Mouse (Mus musculus): ENCODE results near the gene Mapk8ip2. TPM values are rescaled to one million over a fixed set of nuclear protein-coding genes. Genes with fewer than 3 reads are reported as not detected.

Gene Mapk8ip2
- polyA plus RNA-seq, 1 experiment from 2014 or later, result 9.2 TPM

Other genes starting within 250 kb of the Mapk8ip2 start
- gene Ppp6r2, start 242.4 kb upstream of the Mapk8ip2 start, polyA plus RNA-seq (2016; fragmentation: Nextera tagmentation; extraction: Ambion mirVana), result 23.8 and 26.8 TPM in 2 replicates
- 80.6 and 85.5 TPM in 2 replicates for gene Sbf1, start 138.6 kb upstream of the Mapk8ip2 start, polyA plus RNA-seq (2016; fragmentation: Nextera tagmentation; extraction: Ambion mirVana)
- 0.30 and 0.34 TPM in 2 replicates for gene Adm2, start 131.2 kb upstream of the Mapk8ip2 start, polyA plus RNA-seq (2016; fragmentation: Nextera tagmentation; extraction: Ambion mirVana)
- gene Miox, start 119.5 kb upstream of the Mapk8ip2 start, polyA plus RNA-seq (2016; fragmentation: Nextera tagmentation; extraction: Ambion mirVana), result not detected in 2 replicates
- 49.1 and 52.2 TPM in 2 replicates for gene Lmf2, start 98.3 kb upstream of the Mapk8ip2 start, polyA plus RNA-seq (2016; fragmentation: Nextera tagmentation; extraction: Ambion mirVana)
- gene Ncaph2, start 98.2 kb upstream of the Mapk8ip2 start, polyA plus RNA-seq (2016; fragmentation: Nextera tagmentation; extraction: Ambion mirVana), result 180 and 188 TPM in 2 replicates
- gene Sco2, start 80.1 kb upstream of the Mapk8ip2 start, polyA plus RNA-seq (2016; fragmentation: Nextera tagmentation; extraction: Ambion mirVana), result 5.3 and 8.5 TPM in 2 replicates
- 0.98 and 1.5 TPM in 2 replicates for gene Tymp, start 76.9 kb upstream of the Mapk8ip2 start, polyA plus RNA-seq (2016; fragmentation: Nextera tagmentation; extraction: Ambion mirVana)
- 0.40 and 0.57 TPM in 2 replicates for gene Odf3b, start 74.6 kb upstream of the Mapk8ip2 start, polyA plus RNA-seq (2016; fragmentation: Nextera tagmentation; extraction: Ambion mirVana)
- not detected in 2 replicates for gene Klhdc7b, start 69.0 kb upstream of the Mapk8ip2 start, polyA plus RNA-seq (2016; fragmentation: Nextera tagmentation; extraction: Ambion mirVana)
- not detected in 2 replicates for gene Syce3, start 43.4 kb upstream of the Mapk8ip2 start, polyA plus RNA-seq (2016; fragmentation: Nextera tagmentation; extraction: Ambion mirVana)
- 0.66 and 1.1 TPM in 2 replicates for gene Cpt1b, start 28.1 kb upstream of the Mapk8ip2 start, polyA plus RNA-seq (2016; fragmentation: Nextera tagmentation; extraction: Ambion mirVana)
- 4.2 and 4.4 TPM in 2 replicates for gene C730034F03Rik, start 24.3 kb upstream of the Mapk8ip2 start, polyA plus RNA-seq (2016; fragmentation: Nextera tagmentation; extraction: Ambion mirVana)
- not detected in 2 replicates for gene Gm44502, start 24.2 kb upstream of the Mapk8ip2 start, polyA plus RNA-seq (2016; fragmentation: Nextera tagmentation; extraction: Ambion mirVana)
- 42.5 and 43.5 TPM in 2 replicates for gene Chkb, start 24.0 kb upstream of the Mapk8ip2 start, polyA plus RNA-seq (2016; fragmentation: Nextera tagmentation; extraction: Ambion mirVana)
- gene Arsa, start 23.5 kb downstream of the Mapk8ip2 start, polyA plus RNA-seq (2016; fragmentation: Nextera tagmentation; extraction: Ambion mirVana), result 11.2 and 11.5 TPM in 2 replicates
- 1.3 and 2.4 TPM in 2 replicates for gene Shank3, start 45.7 kb downstream of the Mapk8ip2 start, polyA plus RNA-seq (2016; fragmentation: Nextera tagmentation; extraction: Ambion mirVana)
- gene Acr, start 114.4 kb downstream of the Mapk8ip2 start, polyA plus RNA-seq (2016; fragmentation: Nextera tagmentation; extraction: Ambion mirVana), result 0.18 TPM in 1 of 2 replicates, not detected in the other
- 70.3 and 74.6 TPM in 2 replicates for gene Rabl2, start 138.0 kb downstream of the Mapk8ip2 start, polyA plus RNA-seq (2016; fragmentation: Nextera tagmentation; extraction: Ambion mirVana)